Mouse (Mus musculus) layer of hippocampus, adult 11-12 months (tissue): ENCODE data around the gene Esr2.

Experiments
- DNase-seq: peaks from one replicate; pipeline ENCODE4 v3.0.0; 2022; ENCODE audit warnings: low spot score

Gene Esr2

DNA sequence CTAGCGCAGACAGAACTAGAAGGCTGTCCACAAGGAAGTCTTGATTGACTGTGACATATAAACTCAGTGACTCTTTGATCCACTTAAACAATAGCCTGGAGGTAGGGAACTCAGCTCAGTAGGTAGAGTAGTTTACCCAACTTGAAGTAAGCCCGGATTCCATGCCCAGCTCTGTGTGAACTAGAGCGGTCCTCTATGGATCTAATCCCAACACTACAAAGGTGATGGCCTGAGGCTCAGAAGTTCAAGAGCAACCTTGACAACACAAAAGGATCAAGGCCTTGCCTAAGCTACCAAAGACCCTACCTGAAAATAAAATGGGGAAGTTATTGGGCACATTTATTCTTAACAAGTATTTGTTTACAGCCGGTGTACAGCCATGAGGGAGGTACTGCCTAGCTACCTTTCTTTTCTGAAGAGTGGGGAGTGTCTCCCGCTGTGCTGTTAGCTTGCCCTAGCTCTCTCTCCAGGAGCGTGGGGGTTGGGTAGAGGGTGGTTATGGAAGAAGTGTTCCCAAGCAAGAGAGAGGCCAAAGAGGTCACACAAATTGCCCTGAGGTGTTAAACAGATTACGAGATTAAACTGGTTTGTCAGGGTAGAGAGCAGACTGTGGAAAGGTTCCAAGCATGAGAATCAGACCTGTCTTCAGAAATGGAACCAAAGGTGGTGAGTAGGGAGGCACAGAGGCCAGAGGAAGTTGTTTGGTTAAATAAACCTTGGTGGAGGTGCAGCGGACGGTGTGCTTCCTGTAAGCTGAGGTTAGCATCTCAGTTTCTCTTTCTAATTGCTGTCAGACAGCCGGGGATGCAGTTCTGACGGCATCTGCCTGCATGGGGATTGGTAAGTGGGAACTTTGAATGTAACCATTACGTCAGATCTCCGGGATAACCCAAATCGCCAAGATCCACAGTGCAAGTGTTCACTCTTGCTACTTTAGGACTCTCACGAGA, 90.8 kb downstream of the Esr2 start:
- DNase-seq, result no peak

GRCm38 (mm10) chr12:76085066-76085465, 92.0 kb downstream of the Esr2 start:
- no peak for DNase-seq

DNA sequence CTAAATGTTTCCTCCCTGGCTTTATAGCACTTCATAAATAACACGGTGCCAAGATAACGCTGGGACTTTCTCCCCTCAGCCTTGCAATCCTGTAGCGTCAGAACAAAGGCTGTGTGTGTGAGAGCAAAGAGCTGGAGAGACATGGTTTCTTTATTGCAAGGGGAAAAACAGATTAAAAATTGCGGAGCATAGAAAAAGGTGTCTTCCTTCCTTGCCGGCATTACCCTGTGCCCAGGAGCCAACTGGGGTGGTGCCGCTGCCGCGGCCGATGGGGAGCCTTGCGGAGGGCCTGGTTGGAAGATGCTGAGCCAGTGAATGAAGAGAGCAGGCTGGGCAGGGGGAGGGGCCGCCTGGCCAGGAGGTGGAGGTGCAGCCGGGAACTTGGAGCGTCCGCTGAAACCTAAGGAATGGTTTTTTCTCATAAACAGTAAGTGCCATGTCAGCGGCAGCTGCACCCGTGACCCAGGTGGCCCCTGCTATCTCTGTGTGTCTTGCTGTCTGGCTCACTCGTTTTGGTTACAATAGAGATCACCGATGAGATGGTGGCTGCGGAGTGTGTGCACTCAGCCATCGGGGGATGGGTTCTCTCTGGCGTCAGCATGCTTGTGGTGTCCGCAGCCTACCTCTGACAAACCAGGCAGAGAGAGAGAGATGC, 95.4 kb downstream of the Esr2 start:
- DNase-seq, result peak; percentile 77

- DNase-seq, result no peak
These were observed 96.0 kb downstream of the Esr2 start for GRCm38 (mm10) chr12:76080876-76081556.

- DNase-seq, result no peak
These were observed 103.1 kb downstream of the Esr2 start for GRCm38 (mm10) chr12:76073981-76074380.

DNA sequence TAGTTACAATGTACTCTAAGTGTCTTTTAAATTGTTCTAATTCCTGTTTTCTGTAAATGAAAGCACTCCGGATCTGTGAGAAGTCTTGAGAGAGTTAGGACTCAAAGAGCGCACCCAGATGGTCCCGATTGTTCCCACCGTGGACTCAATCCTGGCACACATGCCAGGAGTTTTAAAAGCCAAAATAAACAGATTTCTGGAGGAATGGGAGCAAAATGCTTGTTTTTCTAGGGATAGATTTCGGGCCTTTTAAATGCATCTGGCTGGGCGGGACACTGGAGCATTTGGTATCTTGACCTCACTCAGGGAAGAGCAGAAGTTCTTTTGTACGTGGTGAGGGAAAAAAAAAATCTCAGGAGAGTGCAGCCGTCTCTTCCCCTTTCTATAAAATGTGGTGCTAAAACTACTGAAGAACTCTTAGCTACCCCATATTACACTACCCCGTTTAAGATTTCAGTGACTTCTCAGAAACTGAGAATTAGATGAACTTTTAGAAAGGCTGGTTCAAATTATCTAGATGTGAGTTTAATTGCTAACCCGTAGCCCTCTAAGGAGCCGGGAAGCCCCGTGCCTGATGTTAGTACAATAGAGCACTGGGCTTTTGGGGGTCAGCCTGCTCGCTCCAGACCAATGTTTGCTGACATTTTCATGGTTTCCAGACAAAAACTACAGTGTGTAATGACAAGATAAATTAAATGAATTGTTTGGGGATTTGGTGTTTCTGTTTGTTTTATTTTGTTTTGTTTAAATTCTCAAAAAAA, 103.8 kb downstream of the Esr2 start:
- DNase-seq, result no peak

DNA sequence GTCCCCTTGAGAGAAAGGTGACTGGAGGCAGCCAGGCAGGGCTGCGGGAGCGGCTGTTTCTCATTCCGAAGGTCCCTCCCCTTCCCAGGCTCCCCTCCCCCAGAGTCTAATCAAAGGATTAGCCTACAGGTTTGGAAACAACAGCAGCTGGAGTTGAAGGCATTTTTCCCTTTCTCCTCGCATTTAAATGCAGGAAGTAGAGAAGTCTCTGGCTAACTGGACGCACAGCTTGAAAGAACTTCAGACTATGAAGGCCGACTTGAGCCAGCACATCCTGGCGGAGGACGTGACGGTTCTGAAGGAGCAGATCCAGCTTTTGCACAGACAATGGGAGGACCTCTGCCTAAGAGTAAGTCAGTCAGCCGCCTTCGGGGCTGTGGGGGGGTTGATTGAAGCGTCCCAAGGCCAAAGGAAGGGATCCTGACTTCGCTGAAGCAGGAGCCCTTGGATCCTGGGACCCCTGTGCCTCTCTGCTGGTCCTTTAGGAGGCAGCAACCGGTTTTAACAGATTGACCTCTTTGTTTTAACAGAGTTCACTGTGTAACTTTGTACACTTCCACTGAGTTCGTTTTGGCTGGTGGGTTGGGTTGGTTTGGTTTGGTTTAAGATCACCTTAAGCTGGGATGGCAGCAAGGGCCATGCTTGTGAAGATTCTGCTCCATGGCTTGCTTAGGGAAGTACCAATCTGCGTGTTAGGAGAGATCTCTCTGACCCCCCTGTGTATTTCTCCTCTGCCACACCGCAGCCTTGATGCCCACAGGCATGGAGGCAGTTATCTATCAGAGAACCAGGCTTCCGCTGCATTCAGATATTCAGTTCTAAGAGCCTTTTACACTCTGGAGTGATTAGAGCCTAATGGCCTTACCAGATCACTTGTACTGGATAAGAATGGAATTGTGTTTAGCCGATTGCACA, 104.9 kb downstream of the Esr2 start:
- no peak for DNase-seq
